ENCODE assay signal across 7 mouse cellular contexts in the genomic region with DNA sequence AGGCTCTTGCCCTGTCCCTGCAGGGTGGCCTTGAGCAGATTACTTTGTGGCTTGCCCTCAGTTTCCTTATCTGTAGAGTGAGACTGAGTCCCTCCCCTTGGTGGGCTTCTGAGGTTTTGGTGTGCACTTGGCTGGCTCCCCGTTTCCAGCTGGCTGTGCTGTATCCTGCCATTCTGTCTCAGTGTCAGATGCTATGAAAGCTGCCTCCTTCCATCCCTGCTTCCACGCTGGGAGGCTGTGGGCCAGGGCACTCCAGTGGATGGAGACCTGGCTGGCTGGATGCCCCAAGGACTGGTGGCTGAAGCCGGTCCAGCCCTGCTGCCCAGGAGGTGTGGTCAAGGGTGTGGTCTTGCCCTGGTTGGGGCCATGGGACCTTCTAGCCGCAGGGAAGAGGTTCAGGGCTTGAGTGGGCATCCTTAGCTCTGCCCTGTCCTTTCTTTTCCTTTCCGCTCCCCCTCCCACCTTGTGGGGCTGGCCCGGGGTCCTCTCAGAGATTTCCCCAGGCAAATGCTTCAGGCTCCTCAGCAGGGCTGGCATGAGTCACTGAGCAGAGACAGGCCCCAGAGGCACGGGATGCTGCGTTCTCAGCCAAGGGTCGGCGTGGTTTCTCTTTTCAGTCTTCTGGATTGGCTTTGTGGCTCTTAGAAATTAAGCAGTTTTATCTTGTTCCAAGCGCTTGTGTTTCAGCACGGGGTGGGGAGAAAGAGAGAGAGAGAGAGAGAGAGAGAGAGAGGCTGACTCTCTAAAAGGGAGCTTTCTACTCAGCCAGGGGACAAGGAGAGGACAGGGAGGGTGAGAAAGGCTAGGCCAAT. TPM values are rescaled to one million over a fixed set of nuclear protein-coding genes. Genes with fewer than 3 reads are reported as not detected.
DNase-seq lines count a peak whose midpoint lies in the region; ATAC-seq and TF ChIP-seq lines count a peak whose summit lies in the region.

No protein-coding gene starts in this region.

- no peak for TF ChIP-seq EP300 in CH12.LX (IDR thresholded peaks at IDR 0.05; ENCODE audit: low read length)

- peaks cover 33 to 51% of the 10 kb centered on the region in 2 experiments for H3K4me1 ChIP-seq in CH12.LX (ENCODE audit: control insufficient read depth in 1 of 2, insufficient read depth in 2 of 2)
- H3K4me1 ChIP-seq in intestine, postnatal 0 days (replicated peaks; ENCODE audit: control insufficient read depth, insufficient read depth, low read length), result peaks cover 12% of the 10 kb centered on the region; the same call in 1 of the 2 replicates
- H3K4me1 ChIP-seq in midbrain, postnatal 0 days (ENCODE audit: insufficient read depth, low read length), result peaks cover 4% of the 10 kb centered on the region; the same call in 1 of the 2 replicates

- no peak overlapping the region for H3K27ac ChIP-seq in CH12.LX (ENCODE audit: insufficient read depth, low read depth)
- H3K27ac ChIP-seq in intestine, postnatal 0 days (ENCODE audit: low read depth, low read length), result 0 out of 2 replicates have a peak overlapping the region, but pooled peaks have one; percentile 11
- H3K27ac ChIP-seq in midbrain, postnatal 0 days (ENCODE audit: low read depth, low read length), result no peak overlapping the region

- no peak overlapping the region for H3K4me2 ChIP-seq in CH12.LX (ENCODE audit: insufficient read depth, low read depth, poor library complexity, severe bottlenecking)
- peak overlapping the region; percentile 30 for H3K4me2 ChIP-seq in intestine, postnatal 0 days (replicated peaks; ENCODE audit: low read depth)
- H3K4me2 ChIP-seq in midbrain, postnatal 0 days (ENCODE audit: low read depth, low read length, poor library complexity, severe bottlenecking), result no peak overlapping the region

- 49% methylated on average over 12 of the region's 12 CpGs for WGBS in intestine, postnatal 0 days
- 43% methylated on average over 12 of the region's 12 CpGs for WGBS in midbrain, postnatal 0 days

- dilution Hi-C loops in CH12.LX (cut with MboI; ENCODE audit: extremely low pct_ligation_motif_present, extremely low pct_unique_long_range_greater_than_20kb, low sequenced_read_pairs), result loop anchor here (25.0 kb wide), 1 partner anchor 127 kb away; no protein-coding TSS in a partner anchor

- no peak for TF ChIP-seq POLR2A in CH12.LX (IDR thresholded peaks at IDR 0.05; ENCODE audit: low read depth, low read length)

- H3K9me3 ChIP-seq in CH12.LX (replicated peaks; ENCODE audit: low read length), result no peaks in the 10 kb centered on the region
- no peaks in the 10 kb centered on the region for H3K9me3 ChIP-seq in intestine, postnatal 0 days (ENCODE audit: control insufficient read depth)
- no peaks in the 10 kb centered on the region for H3K9me3 ChIP-seq in midbrain, postnatal 0 days (ENCODE audit: low read length)

- ATAC-seq in intestine, postnatal 0 days, result no peak
- peak; percentile 63; the same call in 1 of the 2 replicates for ATAC-seq in midbrain, postnatal 0 days (ENCODE audit: low FRiP score)
- no peak for ATAC-seq in activated CD4-positive, CD25-positive, alpha-beta regulatory T cell, adult 4 months

- peaks cover 13% of the 10 kb centered on the region for H3K27me3 ChIP-seq in CH12.LX (replicated peaks)
- no peaks in the 10 kb centered on the region for H3K27me3 ChIP-seq in intestine, postnatal 0 days (replicated peaks; ENCODE audit: control insufficient read depth, insufficient read depth, low read length)
- H3K27me3 ChIP-seq in midbrain, postnatal 0 days (ENCODE audit: insufficient read depth, low read length), result no peaks in the 10 kb centered on the region

- peak overlapping the region in 1 of 3 experiments; percentile 29 for H3K4me3 ChIP-seq in CH12.LX (replicated peaks in 1 of 3; ENCODE audit: low read depth in 2 of 3, low read length in 2 of 3, poor library complexity in 1 of 3)
- H3K4me3 ChIP-seq in intestine, postnatal 0 days (ENCODE audit: low read depth, low read length), result no peak overlapping the region
- no peak overlapping the region for H3K4me3 ChIP-seq in midbrain, postnatal 0 days (ENCODE audit: low read depth, low read length)

- TF ChIP-seq CTCF in CH12.LX (conservative IDR thresholded peaks at IDR 0.05 in 1 of 2, IDR thresholded peaks at IDR 0.05 in 1 of 2; ENCODE audit: low read depth in 2 of 2, low read length in 2 of 2), result no peak
- no peak for TF ChIP-seq CTCF in intestine, postnatal 0 days (IDR thresholded peaks at IDR 0.05; ENCODE audit: low read depth)
- no peak for TF ChIP-seq CTCF in midbrain, postnatal 0 days (IDR thresholded peaks at IDR 0.05)

- no peaks in the 10 kb centered on the region for H3K36me3 ChIP-seq in CH12.LX (replicated peaks in 1 of 2; ENCODE audit: control insufficient read depth in 1 of 2, insufficient read depth in 1 of 2, low read length in 1 of 2)
- no peaks in the 10 kb centered on the region for H3K36me3 ChIP-seq in intestine, postnatal 0 days (ENCODE audit: control insufficient read depth, insufficient read depth)
- H3K36me3 ChIP-seq in midbrain, postnatal 0 days (ENCODE audit: insufficient read depth, low read length), result no peaks in the 10 kb centered on the region

- no peaks in the 10 kb centered on the region for H3K79me2 ChIP-seq in CH12.LX (replicated peaks; ENCODE audit: control insufficient read depth, extremely low read depth, insufficient read depth, poor library complexity, severe bottlenecking)

- no peak overlapping the region for H3K9ac ChIP-seq in CH12.LX (ENCODE audit: insufficient read depth, low read depth)
- H3K9ac ChIP-seq in intestine, postnatal 0 days (ENCODE audit: low read depth, low read length), result peak overlapping the region; percentile 31; the same call in 1 of the 2 replicates
- H3K9ac ChIP-seq in midbrain, postnatal 0 days (replicated peaks; ENCODE audit: low read length, poor library complexity, severe bottlenecking), result no peak overlapping the region; the same call in 1 of the 2 replicates

- in situ Hi-C loops in CH12.LX (cut with MboI; ENCODE audit: low pct_ligation_motif_present, low pct_unique_long_range_greater_than_20kb, low sequenced_read_pairs), result no loop called here

- peak; percentile 92 for DNase-seq in 3T3-L1 (ENCODE audit: low read depth, low spot score)
- DNase-seq in CH12.LX (ENCODE audit: extremely low read depth), result no peak
- DNase-seq in heart, adult 18-20 months, result peak; percentile 64 to 65
- DNase-seq in midbrain, postnatal 0 days (ENCODE audit: low spot score), result peak; percentile 75
- DNase-seq in layer of hippocampus, adult 9-10 months (ENCODE audit: low spot score), result no peak

- TF ChIP-seq RAD21 in CH12.LX (IDR thresholded peaks at IDR 0.05; ENCODE audit: low read depth, low read length), result no peak

TF ChIP-seq in CH12.LX, 34 proteins besides CTCF, POLR2A, EP300 and RAD21:
- TF ChIP-seq NRF1 (IDR thresholded peaks at IDR 0.05; ENCODE audit: low read depth, low read length), result no peak
- no peak for TF ChIP-seq ZKSCAN1 (IDR thresholded peaks at IDR 0.05; ENCODE audit: borderline replicate concordance, low read depth, low read length)
- 0 out of 2 replicates have a peak, but pooled peaks have one; percentile 29 for TF ChIP-seq IRF4 (IDR thresholded peaks at IDR 0.05; ENCODE audit: low read depth, low read length)
- no peak for TF ChIP-seq POLR2AphosphoS2 (IDR thresholded peaks at IDR 0.05; ENCODE audit: low read depth, low read length)
- no peak for TF ChIP-seq JUN (IDR thresholded peaks at IDR 0.05; ENCODE audit: insufficient read depth, low read depth, low read length)
- TF ChIP-seq BHLHE40 (IDR thresholded peaks at IDR 0.05; ENCODE audit: low read depth, low read length), result peak; percentile 69
- TF ChIP-seq USF2 (conservative IDR thresholded peaks at IDR 0.05; ENCODE audit: low read depth, low read length), result no peak
- peak; percentile 50; the same call in 1 of the 2 replicates for TF ChIP-seq ETS1 (conservative IDR thresholded peaks at IDR 0.05; ENCODE audit: low read depth, low read length)
TF ChIP-seq in CH12.LX: peak in this region for 3.

RNA-seq across cellular contexts. Expression of a gene that starts 35.8 kb away (rescaled TPM):
- 118 and 128 TPM in 2 replicates for total RNA-seq in CH12.LX (2012; rRNA removed)
- total RNA-seq in CH12.LX (2014; rRNA removed), result 47.6 and 48.6 TPM in 2 replicates
- polyA plus RNA-seq in CH12.LX (2012; ENCODE audit: insufficient read length, low read depth), result 102 and 110 TPM in 2 replicates
- 10 to 100 TPM; 32.7 to 33.4 TPM for total RNA-seq in heart, adult 18-20 months (2021)
- 74.5 and 81.5 TPM in 2 replicates for polyA plus RNA-seq in intestine, postnatal 0 days (2015; fragmentation: Nextera tagmentation; extraction: Ambion mirVana)
- 105 and 108 TPM in 2 replicates for total RNA-seq in midbrain, postnatal 0 days (2014; rRNA removed)
- 95.3 and 100 TPM in 2 replicates for polyA plus RNA-seq in midbrain, postnatal 0 days (2015; fragmentation: Nextera tagmentation; extraction: Ambion mirVana)
- polyA plus RNA-seq in activated CD4-positive, CD25-positive, alpha-beta regulatory T cell, adult 4 months (2017; shearing (Covaris generic)), result 100 to 1,000 TPM; 265 to 345 TPM

Comparison
In these comparisons a context has a peak if more than half of its experiments do, and no peak if none do; other contexts are left out.
1. DNase-seq: peak in 3T3-L1 (single experiment), heart, adult 18-20 months (2 of 2) and midbrain, postnatal 0 days (single experiment); none in CH12.LX (single experiment) and layer of hippocampus, adult 9-10 months (single experiment).